Mouse (Mus musculus) adrenal gland, postnatal 25 days (tissue): ENCODE measurements at regions not wholly inside any gene's neighbourhood (a gene's known extent, or its start where the extent isn't known, plus 50 kb on each side); places are given as distances from the start of the nearest gene placed in this dataset.
A peak's percentile ranks its signal among the peaks of the same experiment; 100 is the strongest.

Source experiments
- DNase-seq: peaks from one replicate; pipeline ENCODE4 v3.0.0; 2021; ENCODE audit warnings: mixed read lengths

- DNase-seq: no peak
Measured at GRCm38 (mm10) chr12:25294179-25295025, 197.5 kb upstream of the Id2 start.

DNA sequence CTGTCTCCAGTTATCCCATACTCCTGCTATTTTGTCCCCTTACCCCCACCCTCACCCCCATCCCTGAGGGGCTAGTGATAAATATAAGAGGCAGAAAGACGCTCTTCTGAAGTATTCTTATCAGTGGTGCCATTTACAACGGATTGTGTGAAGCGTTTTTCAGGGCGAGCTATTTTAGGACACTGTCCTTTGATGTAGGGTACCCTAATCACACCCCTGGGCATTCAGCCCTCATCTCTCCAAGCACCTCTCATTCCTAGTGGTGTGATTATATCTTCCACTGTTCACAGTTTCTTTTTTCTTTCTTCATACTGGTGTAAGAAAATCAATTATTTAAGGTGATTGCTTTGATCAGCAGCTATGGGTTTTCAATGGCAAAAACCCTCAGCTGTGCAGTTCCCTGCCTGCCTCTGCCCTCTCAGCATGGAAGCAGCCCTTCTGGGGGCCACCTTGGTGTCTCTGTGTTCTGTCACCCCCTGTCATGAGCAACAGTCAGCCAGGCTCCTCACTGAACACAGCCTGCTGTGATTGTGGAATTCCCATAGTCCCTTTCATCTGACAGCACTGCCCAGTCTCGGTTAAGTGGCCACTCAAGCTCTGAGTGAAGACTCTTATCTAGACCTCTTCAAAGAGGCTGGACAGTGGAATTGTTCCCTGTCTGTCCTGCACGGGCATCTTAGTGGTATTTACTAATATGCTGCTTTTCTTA is 196.7 kb upstream of the Id2 start:
- no peak for DNase-seq

DNA sequence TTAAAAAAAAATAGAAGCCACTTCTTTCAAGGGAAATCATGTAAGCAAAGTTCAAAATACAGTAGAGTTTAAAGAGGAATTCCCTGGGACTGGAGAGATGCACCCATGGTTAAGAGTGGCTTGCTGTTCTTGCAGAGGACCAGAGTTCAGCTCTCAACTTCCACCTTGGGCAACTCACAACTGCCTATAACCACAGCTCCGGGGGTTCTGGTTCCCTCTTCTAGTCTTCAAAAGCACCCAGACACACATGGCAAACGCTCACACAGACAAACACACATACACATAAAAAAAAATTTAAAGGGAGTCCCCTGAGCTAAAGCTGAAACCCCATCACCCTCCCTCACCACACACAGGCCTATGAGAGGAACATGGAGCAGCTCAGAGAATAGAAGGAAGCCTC is 192.4 kb upstream of the Id2 start:
- DNase-seq: no peak

GRCm38 (mm10) chr12:25283808-25284207 is 186.9 kb upstream of the Id2 start:
- no peak for DNase-seq

DNA sequence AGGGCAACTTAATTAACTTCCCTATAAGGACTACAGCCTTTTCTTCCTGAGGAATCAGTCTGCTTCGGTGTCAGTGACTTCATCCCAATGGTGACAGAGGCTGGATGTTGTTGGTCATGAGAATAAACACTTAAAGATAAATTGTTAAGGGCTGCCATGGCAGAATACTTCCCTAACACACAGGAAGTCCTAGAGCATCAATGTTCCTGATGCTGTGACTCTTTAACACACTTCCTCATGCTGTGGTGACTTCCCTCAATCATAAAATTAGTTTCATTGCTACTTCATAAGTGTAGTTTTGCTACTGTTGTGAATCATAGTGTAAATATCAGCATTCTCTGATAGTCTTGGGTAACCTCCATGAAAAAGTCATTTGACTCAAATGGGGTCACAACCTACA is 184.5 kb upstream of the Id2 start:
- DNase-seq: no peak

DNA sequence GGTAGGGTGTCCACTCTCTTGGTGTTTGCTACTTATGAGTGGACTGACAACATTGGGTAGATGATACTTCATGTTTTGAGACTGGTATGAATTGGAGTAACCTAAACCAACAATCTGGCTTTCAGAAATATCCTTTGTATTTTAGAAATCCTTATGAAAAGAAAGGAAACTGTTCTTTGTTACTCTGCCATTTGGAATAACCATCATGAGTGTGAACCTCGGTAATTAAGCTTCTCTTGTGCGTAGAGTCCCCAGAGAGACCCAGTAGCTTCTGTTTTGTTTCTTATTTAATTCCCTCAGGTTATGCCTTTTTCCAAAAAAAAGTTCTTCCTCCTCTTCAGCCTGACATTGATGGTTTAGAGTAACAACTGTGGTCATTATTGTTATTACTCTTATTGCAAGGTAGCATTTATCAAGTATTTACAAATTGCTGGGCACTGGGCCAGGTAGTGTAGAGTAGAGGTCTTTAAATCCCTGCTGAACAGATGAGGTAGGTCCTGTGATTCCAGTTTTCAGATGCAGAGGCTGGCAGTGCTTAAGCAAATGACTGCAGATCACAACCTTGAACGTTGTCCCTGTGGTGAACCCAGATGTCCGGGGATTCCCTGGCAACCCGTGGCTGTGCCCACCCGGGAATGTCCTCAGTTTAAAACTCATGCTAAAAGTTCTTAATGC is 176.8 kb upstream of the Id2 start:
- no peak for DNase-seq

DNA sequence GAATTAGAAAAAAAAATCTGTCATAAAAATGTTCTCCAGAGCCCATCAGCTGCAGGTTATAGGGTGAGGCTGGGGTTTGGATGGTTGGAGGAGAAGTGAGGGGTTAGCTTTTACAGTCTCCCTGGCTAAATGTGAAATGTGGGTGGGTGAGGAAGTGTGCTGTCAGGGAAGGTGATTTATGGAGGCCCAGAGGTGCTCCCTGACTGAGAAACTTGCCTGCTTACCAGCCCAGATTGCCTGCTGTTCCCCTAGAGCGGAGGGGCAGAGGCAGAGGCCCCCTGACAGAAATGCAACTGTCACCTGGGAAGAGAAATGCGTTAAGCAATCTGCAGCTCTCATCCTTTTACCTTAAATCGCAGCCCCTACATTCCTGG is 175.8 kb upstream of the Id2 start:
- no peak for DNase-seq

GRCm38 (mm10) chr12:25272114-25272751 is 175.3 kb upstream of the Id2 start:
- DNase-seq: no peak

DNA sequence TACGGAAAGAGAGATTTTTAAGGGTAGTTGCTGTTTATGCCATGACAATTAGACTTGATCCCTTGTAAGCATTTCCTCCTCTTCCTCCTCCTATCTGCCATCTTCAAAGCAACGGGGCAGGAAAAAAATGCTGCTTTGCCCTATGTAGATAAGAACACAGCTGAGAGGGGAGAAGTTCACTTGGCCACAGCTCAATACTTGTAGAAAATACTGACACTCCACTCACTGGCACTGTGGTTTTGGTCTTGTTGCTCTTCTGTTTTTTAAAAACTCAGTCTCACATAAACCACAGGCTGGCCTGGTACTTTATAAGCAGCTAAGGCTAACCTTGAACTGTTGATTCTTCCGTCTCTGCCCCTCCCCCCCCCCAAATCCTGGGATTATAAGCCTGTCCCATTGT is 172.9 kb upstream of the Id2 start:
- DNase-seq: no peak

GRCm38 (mm10) chr12:25268871-25269850 is 172.2 kb upstream of the Id2 start:
- DNase-seq: peak; percentile 20

DNA sequence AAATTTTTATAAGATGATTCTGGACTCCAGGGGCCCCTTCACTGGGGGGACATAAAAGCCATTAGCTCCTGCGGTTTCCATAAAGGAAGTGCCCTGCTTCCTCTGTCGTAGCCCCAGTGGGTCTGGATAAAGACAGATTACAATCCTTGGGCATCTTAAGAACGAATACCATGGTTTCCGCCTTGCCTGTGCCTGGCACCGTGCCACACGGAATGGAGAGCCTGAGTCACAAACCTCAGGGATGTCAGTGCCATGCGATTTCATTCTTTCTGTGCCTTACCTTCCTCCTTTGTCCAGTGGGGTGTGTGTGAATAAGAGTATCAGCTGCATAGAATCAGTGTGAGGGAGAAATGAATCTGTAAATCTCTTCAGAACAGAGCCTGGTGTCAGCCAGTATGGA is 171.4 kb upstream of the Id2 start:
- DNase-seq: peak; percentile 33

- no peak for DNase-seq
Measured at GRCm38 (mm10) chr12:25267572-25268115, 170.7 kb upstream of the Id2 start.

DNA sequence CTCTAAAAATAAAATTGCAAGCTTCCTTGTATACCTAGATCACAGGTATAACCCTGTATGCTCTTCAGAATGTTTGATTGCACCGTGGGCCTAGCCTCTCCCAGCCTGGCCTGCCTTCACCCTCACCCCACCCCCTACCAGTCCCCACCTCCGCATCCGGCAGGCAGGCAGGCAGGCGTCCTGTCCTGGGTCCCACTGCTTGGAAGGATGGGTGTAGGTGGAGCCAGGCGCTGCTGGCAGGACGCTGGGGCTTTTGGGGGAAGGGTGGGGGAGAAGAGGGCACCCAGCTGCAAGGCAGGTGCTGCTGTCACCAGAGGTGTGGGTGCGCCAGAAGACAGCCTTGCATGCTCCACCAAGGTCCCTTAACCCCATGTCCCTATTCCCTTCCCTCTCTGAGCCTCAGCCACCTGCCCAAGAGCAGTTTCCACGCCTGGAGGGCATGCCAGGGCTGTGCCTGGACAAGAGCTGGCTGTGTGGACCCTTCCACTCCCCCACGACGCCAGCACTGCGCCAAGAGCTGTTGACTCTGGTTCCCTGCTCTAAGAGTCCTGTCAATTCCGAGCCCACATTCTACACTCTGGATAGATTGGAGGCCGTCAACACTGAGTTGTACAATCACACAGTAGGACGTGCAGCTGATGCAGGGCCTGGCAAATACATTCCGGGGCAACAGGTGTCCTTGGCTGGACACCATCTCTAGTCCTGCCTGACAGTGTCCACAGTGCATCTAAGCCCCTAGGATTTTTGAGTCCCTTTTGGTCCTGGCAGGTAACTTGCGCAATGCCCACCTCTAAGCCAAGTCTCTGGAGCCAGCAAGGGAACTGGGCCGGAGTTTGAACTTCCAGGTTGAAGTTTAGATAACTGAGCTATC is 170.0 kb upstream of the Id2 start:
- no peak for DNase-seq

GRCm38 (mm10) chr12:25265560-25266525 is 168.9 kb upstream of the Id2 start:
- DNase-seq: no peak

DNA sequence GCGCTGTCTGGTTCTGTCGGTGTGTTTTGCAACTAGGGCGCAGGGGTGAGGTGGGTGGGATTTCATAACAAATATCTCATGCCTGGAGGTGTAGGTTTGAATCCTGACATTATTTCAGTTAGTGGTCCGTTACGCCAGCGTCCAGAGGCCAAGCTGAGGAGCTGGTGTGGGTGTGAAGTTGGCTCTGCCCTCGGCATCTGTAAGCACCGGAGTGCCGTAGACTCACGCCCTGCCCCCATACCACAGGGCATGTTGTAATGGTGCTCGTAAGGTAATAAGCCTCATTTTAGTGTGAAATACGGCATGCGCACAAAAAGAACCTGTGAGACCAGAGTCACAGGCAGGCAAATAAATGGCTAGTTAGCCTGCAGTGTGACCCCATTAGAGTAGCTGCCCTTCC is 168.1 kb upstream of the Id2 start:
- no peak for DNase-seq

GRCm38 (mm10) chr12:25264408-25264807 is 167.5 kb upstream of the Id2 start:
- no peak for DNase-seq

DNA sequence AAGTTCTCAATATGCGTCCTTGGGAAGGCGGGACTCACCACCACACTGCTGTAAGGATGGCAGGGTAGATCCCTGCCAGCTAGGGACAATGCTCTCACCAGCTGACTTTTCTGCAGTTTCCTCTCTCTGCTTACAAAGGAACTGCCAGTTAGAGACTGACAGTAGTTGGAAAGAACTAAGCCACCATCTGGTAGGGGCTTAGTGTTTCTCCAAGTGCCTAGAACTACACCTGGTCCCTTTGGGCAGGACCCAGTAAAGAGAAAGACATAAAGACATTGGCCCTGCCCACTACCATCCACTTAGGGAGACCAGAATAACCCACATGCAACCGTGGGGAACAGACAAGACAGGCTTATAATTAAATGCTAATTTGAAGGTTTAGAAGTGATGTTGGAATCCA is 165.5 kb upstream of the Id2 start:
- DNase-seq: no peak

DNA sequence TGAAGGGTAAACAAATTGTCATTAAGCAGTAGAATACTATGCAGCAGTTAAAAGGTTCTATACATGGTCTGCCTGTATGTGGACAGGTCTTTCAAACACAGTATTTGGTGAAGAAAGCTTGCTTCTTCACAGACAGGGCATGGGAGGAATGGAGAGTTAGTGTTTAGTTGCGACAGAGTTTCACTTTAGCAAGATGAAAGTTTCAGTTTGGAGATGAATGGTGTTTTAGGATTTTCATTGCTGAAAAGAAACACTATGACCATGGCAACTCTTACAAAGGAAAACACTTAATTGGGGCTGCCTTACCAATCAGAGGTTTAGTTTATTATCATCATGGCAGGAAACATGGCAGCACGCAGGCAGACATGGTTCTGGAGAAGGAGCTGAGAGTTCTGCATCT is 162.2 kb upstream of the Id2 start:
- DNase-seq: no peak

DNA sequence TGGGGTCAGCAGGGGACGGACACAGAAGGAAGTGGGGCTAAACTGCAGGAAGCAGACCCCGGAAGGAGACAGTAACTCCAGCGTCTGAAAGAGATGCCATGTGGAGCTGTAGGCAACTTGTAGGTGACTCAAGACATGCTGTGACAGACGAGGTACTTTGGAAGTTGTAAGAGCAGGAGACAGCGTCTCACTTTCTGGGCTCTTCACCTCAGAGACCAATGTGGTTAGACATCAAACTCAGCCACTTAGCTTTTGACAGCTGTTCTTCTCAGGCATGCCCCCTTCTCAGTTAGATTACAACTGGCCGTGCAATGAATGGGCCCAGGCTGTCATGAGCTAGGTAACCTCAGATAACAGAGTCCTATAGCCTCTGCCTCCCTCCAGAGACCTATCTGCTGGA is 159.3 kb upstream of the Id2 start:
- no peak for DNase-seq
